Mouse (Mus musculus): ENCODE data around the gene Flvcr2.

DNA sequence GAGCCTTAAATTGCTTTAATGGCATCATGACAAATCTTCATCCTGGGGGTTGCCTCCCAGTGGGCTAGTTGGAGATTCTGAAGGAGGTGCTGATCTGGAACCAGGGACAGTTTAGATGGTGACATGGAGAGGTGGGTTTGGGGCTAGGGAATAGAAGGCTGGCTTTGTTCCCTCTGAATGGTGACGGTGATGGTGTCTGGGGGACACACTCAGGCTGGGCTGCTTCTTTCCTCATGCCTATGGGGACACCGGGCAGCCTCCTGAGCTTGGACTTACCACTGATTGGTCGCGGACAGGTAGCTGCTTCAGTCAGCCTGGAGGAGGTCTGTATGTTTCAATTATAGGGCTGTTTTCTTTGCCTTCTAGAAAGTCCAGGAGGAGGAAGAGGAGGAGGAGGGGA, 65.3 kb downstream of the Flvcr2 start:
- no peak for TF ChIP-seq CTCF (IDR thresholded peaks at IDR 0.05; ENCODE audit: extremely low read depth, insufficient read depth, insufficient read length, insufficient replicate concordance)
- TF ChIP-seq POLR2A (IDR thresholded peaks at IDR 0.05; ENCODE audit: low read depth, low read length): no peak

Measured in spleen, adult 2 months (tissue).